Mouse (Mus musculus) limb, embryonic 14.5 days (tissue): ENCODE measurements at regions not wholly inside any gene's neighbourhood (a gene's known extent, or its start where the extent isn't known, plus 50 kb on each side); places are given as distances from the start of the nearest gene placed in this dataset.

ENCODE experiments used
- ATAC-seq: fragments of 200-750 bp; cut with Nextera tagmentation; 2 replicates; pipeline ENCODE4 v1.8.0; 2017; ENCODE audit warnings: low read depth, moderate number of reproducible peaks, moderate TSS enrichment; ENCODE audit not compliant: low FRiP score
- DNase-seq: peaks from one replicate; pipeline ENCODE4 v3.0.0-alpha.2; 2015; ENCODE audit warnings: low spot score
- H3K27ac ChIP-seq: fragments of 300-500 bp; sonication (generic); replicated peaks from 2 replicates; pipeline ENCODE4 v1.5.1; 2014; ENCODE audit warnings: low read depth, mild to moderate bottlenecking, low read length, moderate library complexity, mixed read lengths
- H3K27me3 ChIP-seq: fragments of 300-500 bp; sonication (generic); 2 replicates; pipeline ENCODE4 v1.6.1; 2014; ENCODE audit warnings: low read length, mixed read lengths; ENCODE audit not compliant: control insufficient read depth, insufficient read depth
- H3K36me3 ChIP-seq: fragments of 300-500 bp; sonication (generic); 2 replicates; pipeline ENCODE4 v1.6.1; 2014; ENCODE audit warnings: mild to moderate bottlenecking, low read length, moderate library complexity, mixed read lengths; ENCODE audit not compliant: control insufficient read depth, insufficient read depth
- H3K4me1 ChIP-seq: fragments of 300-500 bp; sonication (generic); 2 replicates; pipeline ENCODE4 v1.6.1; 2014; ENCODE audit warnings: antibody characterized with exemption, low read length, mixed read lengths; ENCODE audit not compliant: control insufficient read depth, insufficient read depth
- H3K4me2 ChIP-seq: fragments of 300-500 bp; sonication (generic); replicated peaks from 2 replicates; pipeline ENCODE4 v1.6.1; 2014; ENCODE audit warnings: low read depth, mild to moderate bottlenecking, low read length, moderate library complexity; ENCODE audit not compliant: severe bottlenecking
- H3K4me3 ChIP-seq: fragments of 300-500 bp; sonication (generic); replicated peaks from 2 replicates; pipeline ENCODE4 v1.5.1; 2014; ENCODE audit warnings: low read length
- H3K9ac ChIP-seq: fragments of 300-500 bp; sonication (generic); 2 replicates; pipeline ENCODE4 v1.6.1; 2014; ENCODE audit warnings: mild to moderate bottlenecking, low read depth, low read length, moderate library complexity; ENCODE audit not compliant: severe bottlenecking
- H3K9me3 ChIP-seq: fragments of 300-500 bp; sonication (generic); 2 replicates; pipeline ENCODE4 v1.6.1; 2016; ENCODE audit warnings: low read length; ENCODE audit not compliant: control insufficient read depth
- POLR2A ChIP-seq: fragments of 200-500 bp; IDR thresholded peaks from 2 replicates; pipeline ENCODE4 v1.8.0; 2012; ENCODE audit warnings: inconsistent platforms, mild to moderate bottlenecking, moderate library complexity, borderline replicate concordance; ENCODE audit not compliant: insufficient read depth, insufficient read length; ENCODE audit errors: extremely low read depth
- WGBS: fragments of 180-500 bp; shearing (Covaris S2); extraction: QIAGEN DNeasy Blood & Tissue Kit; methylation state at CpG from one replicate; pipeline ENCODE4 v1.1.7; 2014; 5-methylcytosine and 5-hydroxymethylcytosine counted together

- Histone ChIP-seq H3K36me3 (no peaks in the 10 kb centered on the region), H3K27me3 (no peaks in the 10 kb centered on the region), H3K4me2 (no peak overlapping the region), H3K4me1 (peaks cover 8% of the 10 kb centered on the region), H3K9ac (peak overlapping the region; percentile 18; the same call in 1 of the 2 replicates), H3K27ac (peak overlapping the region; percentile 61; the same call in 1 of the 2 replicates), H3K4me3 (no peak overlapping the region), H3K9me3 (no peaks in the 10 kb centered on the region)
- peak; percentile 29 for DNase-seq
- 51% methylated on average over 13 of the region's 13 CpGs for WGBS
- peak; percentile 34; the same call in 1 of the 2 replicates for ATAC-seq
- no peak for TF ChIP-seq POLR2A
These were observed 140.1 kb downstream of the Tomm20 start for GRCm38 (mm10) chr8:126805365-126806180.

- no peak overlapping the region for H3K9ac ChIP-seq
- peaks cover 8% of the 10 kb centered on the region for H3K4me1 ChIP-seq
- no peak for TF ChIP-seq POLR2A
- DNase-seq (no peak), ATAC-seq (no peak)
- no peak overlapping the region for H3K4me3 ChIP-seq
- H3K4me2 ChIP-seq, result no peak overlapping the region
- WGBS, result 74% methylated on average over 7 of the region's 7 CpGs
- H3K36me3 ChIP-seq, result no peaks in the 10 kb centered on the region
- no peaks in the 10 kb centered on the region for H3K27me3 ChIP-seq
- no peak overlapping the region for H3K27ac ChIP-seq
- H3K9me3 ChIP-seq, result no peaks in the 10 kb centered on the region
These were observed 141.5 kb downstream of the Tomm20 start for GRCm38 (mm10) chr8:126804115-126804514.

GRCm38 (mm10) chr8:126802641-126803040 is 143.0 kb downstream of the Tomm20 start:
- Histone ChIP-seq H3K36me3 (no peaks in the 10 kb centered on the region), H3K27ac (no peak overlapping the region), H3K27me3 (no peaks in the 10 kb centered on the region), H3K4me2 (no peak overlapping the region), H3K4me1 (peaks cover 14% of the 10 kb centered on the region), H3K9ac (no peak overlapping the region), H3K9me3 (no peaks in the 10 kb centered on the region), H3K4me3 (no peak overlapping the region)
- no peak for TF ChIP-seq POLR2A
- DNase-seq, result no peak
- ATAC-seq, result no peak
- WGBS, result 71% methylated on average over 4 of the region's 4 CpGs

- no peak for ATAC-seq
- TF ChIP-seq POLR2A, result no peak
- H3K4me3 ChIP-seq, result no peak overlapping the region
- 58% methylated on average over 6 of the region's 6 CpGs for WGBS
- H3K9ac ChIP-seq, result no peak overlapping the region
- no peaks in the 10 kb centered on the region for H3K27me3 ChIP-seq
- H3K4me2 ChIP-seq, result no peak overlapping the region
- no peak overlapping the region for H3K27ac ChIP-seq
- no peaks in the 10 kb centered on the region for H3K36me3 ChIP-seq
- no peak for DNase-seq
- H3K4me1 ChIP-seq, result peaks cover 14% of the 10 kb centered on the region
- H3K9me3 ChIP-seq, result no peaks in the 10 kb centered on the region
These were observed 144.7 kb downstream of the Tomm20 start for GRCm38 (mm10) chr8:126800976-126801375.

GRCm38 (mm10) chr8:126797571-126798334 is 147.9 kb downstream of the Tomm20 start:
- peak overlapping the region; percentile 59; the same call in 1 of the 2 replicates for H3K27ac ChIP-seq
- no peak for TF ChIP-seq POLR2A
- peaks cover 6% of the 10 kb centered on the region; the same call in 1 of the 2 replicates for H3K4me1 ChIP-seq
- H3K27me3 ChIP-seq, result no peaks in the 10 kb centered on the region
- H3K4me2 ChIP-seq, result no peak overlapping the region
- H3K36me3 ChIP-seq, result no peaks in the 10 kb centered on the region
- DNase-seq, result peak; percentile 72
- no peaks in the 10 kb centered on the region for H3K9me3 ChIP-seq
- WGBS, result 54% methylated on average over 9 of the region's 9 CpGs
- no peak overlapping the region for H3K9ac ChIP-seq
- H3K4me3 ChIP-seq, result no peak overlapping the region
- ATAC-seq, result peak; percentile 66; the same call in 1 of the 2 replicates
